8 mouse cellular contexts compared by ENCODE assay signal in genomic region chr8:111729233-111730170, GRCm38 (mm10). TPM values are rescaled to one million over a fixed set of nuclear protein-coding genes. Genes with fewer than 3 reads are reported as not detected.
DNase-seq lines count a peak whose midpoint lies in the region; ATAC-seq lines count a peak whose summit lies in the region.

No protein-coding gene starts in this region.

- no peaks in the 10 kb centered on the region for H3K27me3 ChIP-seq in heart, embryonic 13.5 days (replicated peaks)
- no peaks in the 10 kb centered on the region for H3K27me3 ChIP-seq in limb, embryonic 12.5 days

- peak overlapping the region; percentile 82 for H3K4me2 ChIP-seq in heart, embryonic 13.5 days
- H3K4me2 ChIP-seq in limb, embryonic 12.5 days: no peak overlapping the region

- H3K36me3 ChIP-seq in heart, embryonic 13.5 days: 0 out of 2 replicates have a peak, but pooled peaks cover 5% of the 10 kb centered on the region
- no peaks in the 10 kb centered on the region for H3K36me3 ChIP-seq in limb, embryonic 12.5 days

- peak overlapping the region; percentile 98 for H3K27ac ChIP-seq in heart, embryonic 13.5 days (replicated peaks)
- no peak overlapping the region for H3K27ac ChIP-seq in limb, embryonic 12.5 days

- no peak for ATAC-seq in heart, embryonic 13.5 days (ENCODE audit: extremely low read depth, insufficient number of reproducible peaks, low FRiP score, low TSS enrichment)
- ATAC-seq in limb, embryonic 12.5 days (ENCODE audit: insufficient number of reproducible peaks, insufficient read depth, low FRiP score, low TSS enrichment, low read depth): no peak
- ATAC-seq in erythroid progenitor cell, adult 5-6 weeks (replicated peaks; ENCODE audit: low FRiP score, poor library complexity, severe bottlenecking): no peak

- H3K9ac ChIP-seq in heart, embryonic 13.5 days: peak overlapping the region; percentile 97
- peak overlapping the region; percentile 27; the same call in 1 of the 2 replicates for H3K9ac ChIP-seq in limb, embryonic 12.5 days (replicated peaks)

- DNase-seq in heart, adult 11 months: peak; percentile 97
- no peak for DNase-seq in heart, adult 9 months (ENCODE audit: low spot score in 2 of 2)
- peak; percentile 69 for DNase-seq in Muller cell, postnatal 12 days (ENCODE audit: inconsistent ontology term)
- no peak for DNase-seq in urinary bladder, adult 2 months (ENCODE audit: low spot score)
- DNase-seq in layer of hippocampus, adult 9-10 months (ENCODE audit: low spot score): no peak

- H3K4me1 ChIP-seq in heart, embryonic 13.5 days: peaks cover 91% of the 10 kb centered on the region
- peaks cover 65% of the 10 kb centered on the region for H3K4me1 ChIP-seq in limb, embryonic 12.5 days (replicated peaks)

- peak overlapping the region; percentile 84 for H3K4me3 ChIP-seq in heart, embryonic 13.5 days
- H3K4me3 ChIP-seq in limb, embryonic 12.5 days (replicated peaks): no peak overlapping the region

- H3K9me3 ChIP-seq in heart, embryonic 13.5 days: no peaks in the 10 kb centered on the region
- H3K9me3 ChIP-seq in limb, embryonic 12.5 days: no peaks in the 10 kb centered on the region

- 19% methylated on average over 7 of the region's 7 CpGs for WGBS in heart, embryonic 13.5 days
- 70% methylated on average over 7 of the region's 7 CpGs for WGBS in limb, embryonic 12.5 days

RNA-seq across cellular contexts. Expression of gene Bcar1, which starts 14.1 kb away (rescaled TPM):
- polyA plus RNA-seq in heart, embryonic 13.5 days (2015; fragmentation: Nextera tagmentation; extraction: Ambion mirVana): 40.2 and 43.4 TPM in 2 replicates
- polyA plus RNA-seq in limb, embryonic 12.5 days (2016; fragmentation: Nextera tagmentation; extraction: Ambion mirVana): 39.5 and 39.7 TPM in 2 replicates
- polyA plus RNA-seq in urinary bladder, adult 2 months (2012; rRNA removed): 40.1 and 42.5 TPM in 2 replicates
- total RNA-seq in erythroid progenitor cell, adult 5-6 weeks (2015; ENCODE audit: low replicate concordance): not detected in 2 replicates
- 0.64 TPM in 1 of 2 replicates, not detected in the other for total RNA-seq in erythroid progenitor cell, adult 5-6 weeks (2017; ENCODE audit: low replicate concordance)

RNA-seq across cellular contexts. Expression of gene Ctrb1, which starts 38.7 kb away (rescaled TPM):
- polyA plus RNA-seq in heart, embryonic 13.5 days (2015; fragmentation: Nextera tagmentation; extraction: Ambion mirVana): 1.9 TPM in 1 of 2 replicates, not detected in the other
- not detected in 2 replicates for polyA plus RNA-seq in limb, embryonic 12.5 days (2016; fragmentation: Nextera tagmentation; extraction: Ambion mirVana)
- 0.40 and 2.3 TPM in 2 replicates for polyA plus RNA-seq in urinary bladder, adult 2 months (2012; rRNA removed)
- total RNA-seq in erythroid progenitor cell, adult 5-6 weeks (2015; ENCODE audit: low replicate concordance): not detected in 2 replicates
- not detected in 2 replicates for total RNA-seq in erythroid progenitor cell, adult 5-6 weeks (2017; ENCODE audit: low replicate concordance)

Comparison
In these comparisons a context has a peak if more than half of its experiments do, and no peak if none do; other contexts are left out.
1. DNase-seq: peak in heart, adult 11 months (single experiment) and Muller cell, postnatal 12 days (single experiment); none in heart, adult 9 months (0 of 2), urinary bladder, adult 2 months (single experiment) and layer of hippocampus, adult 9-10 months (single experiment).